In the genomic region with DNA sequence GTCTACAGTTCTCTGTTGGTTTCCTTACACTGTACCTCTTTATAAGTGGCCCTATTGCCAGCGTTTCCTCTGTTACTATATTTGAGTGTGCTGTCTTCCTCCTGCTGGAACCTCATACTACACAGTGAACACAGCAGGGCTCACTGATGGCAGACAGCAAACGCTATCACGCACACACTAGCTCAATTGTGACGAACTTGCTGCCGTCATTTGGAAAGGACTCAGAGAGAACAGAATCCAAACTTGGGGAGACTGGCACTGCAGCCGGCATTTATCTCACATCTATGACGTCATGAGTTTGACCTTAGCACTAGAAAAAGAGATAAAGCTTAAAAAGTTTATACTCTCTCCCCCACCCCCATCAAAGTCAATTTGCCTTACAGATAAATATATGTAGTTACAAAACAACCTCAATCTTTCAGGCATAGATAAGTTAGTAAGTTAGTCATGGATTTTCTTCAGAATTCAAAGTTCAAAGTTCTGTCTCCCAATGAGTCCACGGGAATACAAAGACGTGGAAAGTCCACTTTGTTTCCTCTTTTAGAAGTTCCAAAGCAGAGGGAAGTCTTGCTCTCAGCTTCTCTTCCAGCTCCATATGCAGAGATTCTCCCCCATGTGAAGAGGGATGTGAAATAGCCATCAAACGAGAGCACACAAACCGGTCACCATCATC, we compare ENCODE assay signal across 12 mouse cellular contexts.
A peak's percentile ranks its signal among the peaks of the same experiment; 100 is the strongest.
DNase-seq lines count a peak whose midpoint lies in the region; ATAC-seq and TF ChIP-seq lines count a peak whose summit lies in the region.
"Had no signal": no experiment of that assay in that cellular context is flagged by ENCODE, and none has a peak within 500 bp of the region (broad histone marks: within the 10 kb centered on the region; RNA-seq: fewer than 3 reads in every experiment).

No protein-coding gene starts in this region.

- H3K4me3 ChIP-seq in heart, embryonic 15.5 days: no peak overlapping the region
- H3K4me3 ChIP-seq in lung, embryonic 14.5 days (ENCODE audit: low read depth, low read length): no peak overlapping the region
- H3K4me3 ChIP-seq in stomach, embryonic 16.5 days (replicated peaks; ENCODE audit: low read length): no peak overlapping the region
- H3K4me3 ChIP-seq in hindbrain, embryonic 12.5 days: no peak overlapping the region
- H3K4me3 ChIP-seq: forebrain, embryonic 15.5 days had no signal

- DNase-seq in heart, adult 8-10 months (ENCODE audit: low spot score): no peak
- DNase-seq in lung, embryonic 14.5 days: peak; percentile 26
- no peak for DNase-seq in lung, postnatal 36 days
- no peak for DNase-seq in cerebellum, postnatal 10 days
- DNase-seq: lung, adult 2 months; thymus, postnatal 14 days had no signal

- H3K36me3 ChIP-seq in heart, embryonic 15.5 days: no peaks in the 10 kb centered on the region
- no peaks in the 10 kb centered on the region for H3K36me3 ChIP-seq in lung, embryonic 14.5 days (ENCODE audit: insufficient read depth)
- no peaks in the 10 kb centered on the region for H3K36me3 ChIP-seq in stomach, embryonic 16.5 days (ENCODE audit: control insufficient read depth, insufficient read depth, low read length)
- no peaks in the 10 kb centered on the region for H3K36me3 ChIP-seq in hindbrain, embryonic 12.5 days
- H3K36me3 ChIP-seq: forebrain, embryonic 15.5 days had no signal

- no peaks in the 10 kb centered on the region for H3K27me3 ChIP-seq in heart, embryonic 15.5 days
- 0 out of 2 replicates have a peak, but pooled peaks cover 8% of the 10 kb centered on the region for H3K27me3 ChIP-seq in lung, embryonic 14.5 days (ENCODE audit: insufficient read depth, low read length)
- H3K27me3 ChIP-seq in stomach, embryonic 16.5 days (ENCODE audit: control insufficient read depth, insufficient read depth, low read length): no peaks in the 10 kb centered on the region
- no peaks in the 10 kb centered on the region for H3K27me3 ChIP-seq in hindbrain, embryonic 12.5 days
- H3K27me3 ChIP-seq: forebrain, embryonic 15.5 days had no signal

- no peaks in the 10 kb centered on the region for H3K9me3 ChIP-seq in heart, embryonic 15.5 days (replicated peaks)
- no peaks in the 10 kb centered on the region for H3K9me3 ChIP-seq in lung, embryonic 14.5 days (ENCODE audit: low read depth, low read length)
- no peaks in the 10 kb centered on the region for H3K9me3 ChIP-seq in stomach, embryonic 16.5 days (replicated peaks; ENCODE audit: control insufficient read depth, low read length)
- no peaks in the 10 kb centered on the region for H3K9me3 ChIP-seq in hindbrain, embryonic 12.5 days (replicated peaks)
- H3K9me3 ChIP-seq: forebrain, embryonic 15.5 days had no signal

- 0 out of 2 replicates have a peak, but pooled peaks have one; percentile 64 for ATAC-seq in heart, embryonic 15.5 days (replicated peaks; ENCODE audit: insufficient number of reproducible peaks, insufficient read depth, low FRiP score, low read depth)
- ATAC-seq in lung, embryonic 14.5 days (ENCODE audit: insufficient read depth): no peak
- ATAC-seq in hematopoietic stem cell, adult 5-6 weeks (replicated peaks in 1 of 2; ENCODE audit: insufficient read depth in 1 of 2, low FRiP score in 2 of 2, low TSS enrichment in 1 of 2, low read depth in 1 of 2, poor library complexity in 2 of 2, severe bottlenecking in 2 of 2): peak; percentile 42 to 43; a peak in 2 of 4 replicates
- ATAC-seq in stomach, embryonic 16.5 days (ENCODE audit: insufficient read depth, low FRiP score): peak; percentile 53
- no peak for ATAC-seq in hindbrain, embryonic 12.5 days (ENCODE audit: low FRiP score)
- ATAC-seq: forebrain, embryonic 15.5 days had no signal

- H3K4me2 ChIP-seq in heart, embryonic 15.5 days: peak overlapping the region; percentile 14; the same call in 1 of the 2 replicates
- H3K4me2 ChIP-seq in lung, embryonic 14.5 days: no peak overlapping the region
- no peak overlapping the region for H3K4me2 ChIP-seq in stomach, embryonic 16.5 days (ENCODE audit: low read depth, low read length)
- H3K4me2 ChIP-seq in hindbrain, embryonic 12.5 days (replicated peaks): no peak overlapping the region
- H3K4me2 ChIP-seq: forebrain, embryonic 15.5 days; heart, embryonic 11.5 days had no signal

- H3K9ac ChIP-seq in heart, embryonic 15.5 days: no peak overlapping the region
- no peak overlapping the region for H3K9ac ChIP-seq in lung, embryonic 14.5 days
- no peak overlapping the region for H3K9ac ChIP-seq in stomach, embryonic 16.5 days (ENCODE audit: low read length)
- H3K9ac ChIP-seq in hindbrain, embryonic 12.5 days: no peak overlapping the region
- H3K9ac ChIP-seq: forebrain, embryonic 15.5 days had no signal

- WGBS in heart, embryonic 15.5 days: 23% methylated on average over 11 of the region's 11 CpGs
- WGBS in lung, embryonic 14.5 days: 34% methylated on average over 11 of the region's 11 CpGs
- WGBS in stomach, embryonic 16.5 days: 48% methylated on average over 11 of the region's 11 CpGs
- WGBS in hindbrain, embryonic 12.5 days: 81% methylated on average over 11 of the region's 11 CpGs

- H3K4me1 ChIP-seq in heart, embryonic 15.5 days (replicated peaks): peaks cover 14% of the 10 kb centered on the region
- no peaks in the 10 kb centered on the region for H3K4me1 ChIP-seq in lung, embryonic 14.5 days (ENCODE audit: insufficient read depth)
- H3K4me1 ChIP-seq in stomach, embryonic 16.5 days (ENCODE audit: control insufficient read depth, insufficient read depth, low read length): peaks cover 2% of the 10 kb centered on the region
- no peaks in the 10 kb centered on the region for H3K4me1 ChIP-seq in hindbrain, embryonic 12.5 days
- H3K4me1 ChIP-seq: forebrain, embryonic 15.5 days had no signal

- 0 out of 2 replicates have a peak overlapping the region, but pooled peaks have one; percentile 47 for H3K27ac ChIP-seq in heart, embryonic 15.5 days
- no peak overlapping the region for H3K27ac ChIP-seq in lung, embryonic 14.5 days (ENCODE audit: low read depth)
- peak overlapping the region; percentile 21; the same call in 1 of the 2 replicates for H3K27ac ChIP-seq in stomach, embryonic 16.5 days (ENCODE audit: low read length)
- no peak overlapping the region for H3K27ac ChIP-seq in hindbrain, embryonic 12.5 days
- H3K27ac ChIP-seq: forebrain, embryonic 15.5 days had no signal

- TF ChIP-seq CTCF in lung, embryonic 14.5 days (IDR thresholded peaks at IDR 0.05; ENCODE audit: low read depth): no peak

Comparison
In these comparisons a context has a peak if more than half of its experiments do, and no peak if none do; other contexts are left out.
1. ATAC-seq: peak in heart, embryonic 15.5 days (single experiment), hematopoietic stem cell, adult 5-6 weeks (2 of 2) and stomach, embryonic 16.5 days (single experiment); none in lung, embryonic 14.5 days (single experiment) and hindbrain, embryonic 12.5 days (single experiment).
2. H3K27ac ChIP-seq: peak in heart, embryonic 15.5 days (single experiment) and stomach, embryonic 16.5 days (single experiment); none in lung, embryonic 14.5 days (single experiment) and hindbrain, embryonic 12.5 days (single experiment).